Mouse (Mus musculus) heart, postnatal 0 days (tissue): Measurements from ENCODE around the gene S100a8.

ENCODE experiments used
- CTCF ChIP-seq: IDR thresholded peaks from 2 replicates; pipeline ENCODE4 v1.5.1; 2016; ENCODE audit warnings: antibody characterized with exemption, control low read depth, low read depth
- EP300 ChIP-seq: IDR thresholded peaks from 2 replicates; pipeline ENCODE4 v1.6.1; 2016; ENCODE audit warnings: antibody characterized with exemption, low read depth

- TF ChIP-seq CTCF, result peak; percentile 64
- no peak for TF ChIP-seq EP300
Observed at GRCm38 (mm10) chr3:90639511-90640154, 29.1 kb upstream of the S100a8 start.
